Mouse (Mus musculus) intestine, embryonic 15.5 days (tissue): ENCODE measurements around the gene Syap1. TPM values are rescaled to one million over a fixed set of nuclear protein-coding genes. Genes with fewer than 3 reads are reported as not detected.
"Not testable (repeated sequence)": the region's sequence is repeated elsewhere in the genome, so short reads cannot be mapped to it uniquely, and the experiment has no call there.

ENCODE experiments used
- ATAC-seq: fragments of 200-750 bp; cut with Nextera tagmentation; 2 replicates; pipeline ENCODE4 v1.8.0; 2017; ENCODE audit warnings: moderate TSS enrichment, moderate library complexity
- H3K27ac ChIP-seq: fragments of 300-500 bp; sonication (generic); 2 replicates; pipeline ENCODE4 v1.5.1; 2015; ENCODE audit warnings: mild to moderate bottlenecking, inconsistent platforms
- H3K27me3 ChIP-seq: fragments of 300-500 bp; sonication (generic); replicated peaks from 2 replicates; pipeline ENCODE4 v1.6.1; 2015; ENCODE audit warnings: inconsistent platforms
- H3K36me3 ChIP-seq: fragments of 300-500 bp; sonication (generic); 2 replicates; pipeline ENCODE4 v1.6.1; 2015; ENCODE audit warnings: inconsistent platforms
- H3K4me1 ChIP-seq: fragments of 300-500 bp; sonication (generic); replicated peaks from 2 replicates; pipeline ENCODE4 v1.6.1; 2015; ENCODE audit warnings: inconsistent platforms
- H3K4me2 ChIP-seq: fragments of 300-500 bp; sonication (generic); replicated peaks from 2 replicates; pipeline ENCODE4 v1.6.1; 2015; ENCODE audit warnings: mild to moderate bottlenecking, inconsistent platforms
- H3K4me3 ChIP-seq: fragments of 300-500 bp; sonication (generic); replicated peaks from 2 replicates; pipeline ENCODE4 v1.5.1; 2015; ENCODE audit warnings: inconsistent platforms
- H3K9ac ChIP-seq: fragments of 300-500 bp; sonication (generic); 2 replicates; pipeline ENCODE4 v1.6.1; 2015; ENCODE audit warnings: inconsistent platforms
- H3K9me3 ChIP-seq: fragments of 300-500 bp; sonication (generic); 2 replicates; pipeline ENCODE4 v1.6.1; 2016; ENCODE audit warnings: inconsistent platforms
- WGBS: fragments of 180-500 bp; shearing (Covaris S2); methylation state at CpG from one replicate; pipeline ENCODE4 v1.1.7; 2015; 5-methylcytosine and 5-hydroxymethylcytosine counted together
- polyA plus RNA-seq: library from polyadenylated mRNA; unstranded; fragments of >200 nt; fragmentation: Nextera tagmentation; extraction: Ambion mirVana; gene quantifications from 2 replicates; pipeline ENCODE4 v1.2.1, GENCODE M21; 2015

Syap1 gene
- polyA plus RNA-seq, 1 experiment from 2014 or later = 37.5 TPM

GRCm38 (mm10) chrX:162873761-162874160, 14.5 kb downstream of the Syap1 start:
- no peak overlapping the region for H3K9ac ChIP-seq
- H3K27me3 ChIP-seq = no peaks in the 10 kb centered on the region
- no peak overlapping the region for H3K4me2 ChIP-seq
- H3K4me3 ChIP-seq = no peak overlapping the region
- no peak overlapping the region for H3K27ac ChIP-seq
- H3K36me3 ChIP-seq = peaks cover 3% of the 10 kb centered on the region; the same call in 1 of the 2 replicates
- H3K4me1 ChIP-seq = no peaks in the 10 kb centered on the region
- WGBS = 89% methylated on average over 2 of the region's 2 CpGs
- H3K9me3 ChIP-seq = no peaks in the 10 kb centered on the region
- ATAC-seq = no peak

GRCm38 (mm10) chrX:162871734-162872517, 16.3 kb downstream of the Syap1 start:
- Histone ChIP-seq H3K27ac (no peak overlapping the region), H3K9me3 (no peaks in the 10 kb centered on the region), H3K27me3 (no peaks in the 10 kb centered on the region), H3K36me3 (peaks cover 3% of the 10 kb centered on the region; the same call in 1 of the 2 replicates), H3K9ac (no peak overlapping the region), H3K4me3 (no peak overlapping the region), H3K4me2 (no peak overlapping the region), H3K4me1 (no peaks in the 10 kb centered on the region)
- 43% methylated on average over 4 of the region's 4 CpGs for WGBS
- ATAC-seq = no peak

GRCm38 (mm10) chrX:162868294-162868965, 19.8 kb downstream of the Syap1 start:
- H3K9ac ChIP-seq = no peak overlapping the region
- no peak overlapping the region for H3K4me2 ChIP-seq
- H3K9me3 ChIP-seq = no peaks in the 10 kb centered on the region
- no peak for ATAC-seq
- no peak overlapping the region for H3K27ac ChIP-seq
- WGBS = 75% methylated on average over 3 of the region's 3 CpGs
- H3K36me3 ChIP-seq = peaks cover 3% of the 10 kb centered on the region; the same call in 1 of the 2 replicates
- no peaks in the 10 kb centered on the region for H3K27me3 ChIP-seq
- no peaks in the 10 kb centered on the region for H3K4me1 ChIP-seq
- H3K4me3 ChIP-seq = no peak overlapping the region

- no peaks in the 10 kb centered on the region for H3K36me3 ChIP-seq
- ATAC-seq = no peak
- H3K27me3 ChIP-seq = no peaks in the 10 kb centered on the region
- no peak overlapping the region for H3K27ac ChIP-seq
- H3K4me1 ChIP-seq = no peaks in the 10 kb centered on the region
- H3K9me3 ChIP-seq = no peaks in the 10 kb centered on the region
- no peak overlapping the region for H3K4me2 ChIP-seq
- no peak overlapping the region for H3K9ac ChIP-seq
- WGBS = 92% methylated on average over 1 of the region's 1 CpGs
- H3K4me3 ChIP-seq = no peak overlapping the region
Observed at GRCm38 (mm10) chrX:162848682-162849081, 39.6 kb downstream of the Syap1 start.

DNA sequence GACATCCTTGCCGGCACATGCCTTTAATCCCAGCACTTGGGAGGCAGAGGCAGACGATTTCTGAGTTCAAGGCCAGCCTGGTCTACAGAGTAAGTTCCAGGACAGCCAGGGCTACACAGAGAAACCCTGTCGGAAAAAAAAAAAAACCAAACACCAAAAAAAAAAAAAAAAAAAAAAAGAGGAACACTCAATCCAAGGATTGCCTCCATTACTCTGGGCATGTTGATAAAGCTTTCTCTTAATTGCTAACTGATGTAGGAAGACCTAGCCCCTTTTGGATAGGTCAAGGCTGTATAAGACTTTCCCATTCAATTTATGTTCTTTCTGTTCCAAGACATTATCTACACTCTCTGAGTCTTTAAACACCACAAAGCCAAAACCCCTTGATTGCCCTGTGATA, 42.7 kb downstream of the Syap1 start:
- 90% methylated on average over 3 of the region's 3 CpGs for WGBS
- Histone ChIP-seq H3K9ac (no peak overlapping the region), H3K4me1 (no peaks in the 10 kb centered on the region), H3K9me3 (no peaks in the 10 kb centered on the region), H3K36me3 (no peaks in the 10 kb centered on the region), H3K4me2 (no peak overlapping the region), H3K4me3 (no peak overlapping the region), H3K27ac (no peak overlapping the region), H3K27me3 (no peaks in the 10 kb centered on the region)
- no peak for ATAC-seq

GRCm38 (mm10) chrX:162844447-162845100, 43.7 kb downstream of the Syap1 start:
- Histone ChIP-seq H3K4me3 (no peak overlapping the region), H3K27me3 (no peaks in the 10 kb centered on the region), H3K9ac (no peak overlapping the region), H3K27ac (no peak overlapping the region), H3K4me2 (no peak overlapping the region), H3K9me3 (no peaks in the 10 kb centered on the region), H3K36me3 (no peaks in the 10 kb centered on the region), H3K4me1 (no peaks in the 10 kb centered on the region)
- ATAC-seq = no peak
- 67% methylated on average over 8 of the region's 8 CpGs for WGBS

DNA sequence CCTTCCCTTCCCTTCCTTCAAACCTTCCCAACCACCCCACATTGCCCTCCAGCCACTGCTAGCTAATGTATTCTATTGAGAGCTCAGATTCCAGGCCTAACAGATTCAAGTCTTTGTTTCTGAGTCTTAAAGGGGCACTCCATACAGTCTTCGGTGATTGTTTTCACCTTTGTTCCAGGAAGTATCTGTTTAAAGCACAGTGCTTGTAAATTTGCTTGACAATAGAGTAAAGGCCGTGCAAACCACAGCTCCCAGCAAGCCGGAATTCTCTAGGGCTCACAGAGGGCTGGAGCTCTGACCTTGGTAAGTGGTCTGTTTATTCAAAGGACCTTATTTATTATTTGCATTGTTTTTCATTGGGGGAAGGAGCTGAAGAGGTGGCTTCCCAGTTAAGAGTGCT, 56.1 kb downstream of the Syap1 start:
- ATAC-seq = no peak
- no peak overlapping the region for H3K4me2 ChIP-seq

DNA sequence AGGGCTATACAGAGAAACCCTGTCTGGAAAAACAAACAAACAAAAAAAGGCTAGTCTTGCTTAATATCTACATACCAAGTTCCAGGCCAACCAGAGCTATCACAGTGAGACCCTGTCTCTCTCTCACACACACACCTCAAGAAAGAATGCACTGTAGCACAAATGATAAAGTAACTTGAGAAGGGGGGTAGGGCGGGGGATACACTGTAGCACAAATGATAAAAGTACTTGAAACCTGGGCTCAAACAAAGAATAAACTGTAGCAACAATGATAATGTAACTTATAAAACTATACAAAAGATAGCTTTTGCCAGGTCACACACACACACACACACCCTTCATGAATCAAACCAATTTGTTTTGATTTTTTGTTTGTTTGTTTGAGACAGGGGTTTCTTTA, 56.7 kb downstream of the Syap1 start:
- Histone ChIP-seq H3K27ac (no peak overlapping the region), H3K4me3 (no peak overlapping the region), H3K4me1 (no peaks in the 10 kb centered on the region), H3K27me3 (no peaks in the 10 kb centered on the region), H3K4me2 (no peak overlapping the region), H3K9ac (no peak overlapping the region), H3K36me3 (no peaks in the 10 kb centered on the region), H3K9me3 (no peaks in the 10 kb centered on the region)
- no peak for ATAC-seq
- 63% methylated on average over 1 of the region's 1 CpGs for WGBS

More for the DNA sequence above, 56.1 kb downstream of the Syap1 start:
- Histone ChIP-seq H3K36me3 (no peaks in the 10 kb centered on the region), H3K27me3 (no peaks in the 10 kb centered on the region), H3K9me3 (no peaks in the 10 kb centered on the region), H3K4me1 (no peaks in the 10 kb centered on the region), H3K9ac (no peak overlapping the region), H3K27ac (no peak overlapping the region), H3K4me3 (no peak overlapping the region)
- 40% methylated on average over 3 of the region's 3 CpGs for WGBS

DNA sequence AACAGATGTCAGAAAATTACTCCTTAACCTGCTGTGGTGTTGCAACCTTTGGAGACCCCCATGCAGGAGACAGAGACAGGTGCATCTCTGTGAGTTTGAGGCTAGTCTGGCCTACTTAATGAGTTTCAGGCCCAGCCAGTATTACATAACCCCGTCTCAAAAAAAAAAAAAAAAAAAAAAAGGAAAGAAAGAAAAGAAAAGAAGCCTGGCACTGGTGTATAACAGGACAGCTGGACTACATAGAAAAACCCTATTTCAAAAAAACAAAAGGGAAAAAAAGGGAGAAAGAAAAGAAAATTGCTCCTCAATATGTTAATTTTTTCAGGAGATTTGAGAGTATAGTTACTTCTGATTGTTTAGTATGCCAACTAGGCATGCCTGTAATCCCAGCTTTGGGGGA, 57.2 kb downstream of the Syap1 start:
- no peaks in the 10 kb centered on the region for H3K4me1 ChIP-seq
- H3K27me3 ChIP-seq = no peaks in the 10 kb centered on the region
- H3K27ac ChIP-seq = no peak overlapping the region
- H3K4me2 ChIP-seq = no peak overlapping the region
- H3K36me3 ChIP-seq = no peaks in the 10 kb centered on the region
- no peaks in the 10 kb centered on the region for H3K9me3 ChIP-seq
- H3K4me3 ChIP-seq = no peak overlapping the region
- ATAC-seq = no peak
- 45% methylated on average over 1 of the region's 1 CpGs for WGBS
- no peak overlapping the region for H3K9ac ChIP-seq

GRCm38 (mm10) chrX:162830313-162830712, 57.9 kb downstream of the Syap1 start:
- not testable (repeated sequence) for ATAC-seq, H3K36me3 ChIP-seq, H3K4me2 ChIP-seq, H3K4me3 ChIP-seq, H3K9ac ChIP-seq, H3K4me1 ChIP-seq, H3K27ac ChIP-seq, H3K9me3 ChIP-seq, H3K27me3 ChIP-seq
- WGBS = 56% methylated on average over 2 of the region's 2 CpGs

GRCm38 (mm10) chrX:162829741-162830140, 58.5 kb downstream of the Syap1 start:
- ATAC-seq = 0 out of 2 replicates have a peak, but pooled peaks have one; percentile 27
- peak overlapping the region; percentile 30 for H3K4me2 ChIP-seq
- no peak overlapping the region for H3K27ac ChIP-seq
- peak overlapping the region; percentile 23 for H3K4me3 ChIP-seq
- H3K9me3 ChIP-seq = no peaks in the 10 kb centered on the region
- H3K36me3 ChIP-seq = no peaks in the 10 kb centered on the region
- no peaks in the 10 kb centered on the region for H3K4me1 ChIP-seq
- 43% methylated on average over 5 of the region's 5 CpGs for WGBS
- no peaks in the 10 kb centered on the region for H3K27me3 ChIP-seq
- no peak overlapping the region for H3K9ac ChIP-seq

DNA sequence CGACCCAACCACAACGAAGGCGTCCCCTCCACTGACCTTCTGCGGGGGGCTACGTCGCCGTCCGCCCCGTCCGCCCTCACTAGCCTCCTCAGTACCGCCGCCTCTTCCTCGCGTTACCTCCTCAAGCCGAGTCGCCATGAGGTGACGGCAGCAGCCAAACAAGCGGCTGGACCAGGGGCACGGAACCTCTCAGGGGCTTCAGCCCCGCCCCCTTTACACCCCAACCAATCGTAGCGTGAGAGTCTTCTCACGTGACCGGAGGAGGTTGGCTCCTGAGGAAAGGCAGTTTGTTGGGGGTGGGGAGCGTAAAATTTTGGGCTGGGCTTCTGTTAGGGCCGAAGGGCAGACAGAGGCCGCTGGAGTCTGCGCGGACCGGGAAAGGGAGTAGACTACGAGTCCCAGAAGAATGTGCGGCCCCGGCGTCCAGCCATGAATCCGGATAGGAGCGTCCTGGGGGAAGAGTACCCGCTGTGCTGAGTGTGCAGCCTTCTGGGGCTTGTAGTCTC, 59.0 kb downstream of the Syap1 start, which contains the start of gene Txlng:
Gene Txlng, minus strand, starts transcription at position 252 of the 506 bp plus-strand sequence.
- Histone ChIP-seq H3K9me3 (no peaks in the 10 kb centered on the region), H3K27ac (no peak within 1 kb of the TSS), H3K27me3 (no peaks in the 10 kb centered on the region), H3K9ac (peak within 1 kb of the TSS; percentile 55), H3K4me1 (no peaks in the 10 kb centered on the region), H3K4me3 (peak within 1 kb of the TSS; percentile 54), H3K4me2 (peak within 1 kb of the TSS; percentile 78), H3K36me3 (no peaks in the 10 kb centered on the region)
- 17% methylated on average over 37 of the region's 37 CpGs for WGBS
- peak; percentile 99 for ATAC-seq
